Mouse (Mus musculus) gastrocnemius, postnatal 25 days (tissue): Measurements from ENCODE around the gene Hacd4. TPM values are rescaled to one million over a fixed set of nuclear protein-coding genes. Genes with fewer than 3 reads are reported as not detected.
"Not testable (repeated sequence)": the region's sequence is repeated elsewhere in the genome, so short reads cannot be mapped to it uniquely, and the experiment has no call there.

Source experiments
- DNase-seq: peaks from one replicate; pipeline ENCODE4 v3.0.0; 2022
- total RNA-seq, 2 experiments: library from RNA; stranded (reverse); gene quantifications; 1 replicate in 1 of 2; 2 replicates in 1 of 2; pipeline ENCODE4 v1.2.3; 2021

Hacd4 gene
- total RNA-seq, 2 experiments from 2014 or later: 1.3 to 1.6 TPM

- no peak for DNase-seq
Observed at GRCm38 (mm10) chr4:88432412-88433024, 6.2 kb downstream of the Hacd4 start.

- DNase-seq: no peak
Observed at GRCm38 (mm10) chr4:88427630-88428239, 11.0 kb downstream of the Hacd4 start.

- no peak for DNase-seq
Observed at GRCm38 (mm10) chr4:88424563-88424962, 14.2 kb downstream of the Hacd4 start.

- DNase-seq: no peak
Observed at GRCm38 (mm10) chr4:88419378-88419777, 19.4 kb downstream of the Hacd4 start.

GRCm38 (mm10) chr4:88415017-88415416, 23.7 kb downstream of the Hacd4 start:
- DNase-seq: no peak

GRCm38 (mm10) chr4:88412331-88412730, 26.4 kb downstream of the Hacd4 start:
- DNase-seq: no peak

GRCm38 (mm10) chr4:88409279-88409678, 29.4 kb downstream of the Hacd4 start:
- no peak for DNase-seq

- no peak for DNase-seq
Observed at GRCm38 (mm10) chr4:88406887-88407696, 31.6 kb downstream of the Hacd4 start.

- no peak for DNase-seq
Observed at GRCm38 (mm10) chr4:88402884-88403283, 35.8 kb downstream of the Hacd4 start.

GRCm38 (mm10) chr4:88400992-88401313, 37.8 kb downstream of the Hacd4 start:
- DNase-seq: no peak

- DNase-seq: no peak
Observed at GRCm38 (mm10) chr4:88400302-88400991, 38.3 kb downstream of the Hacd4 start.

- no peak for DNase-seq
Observed at GRCm38 (mm10) chr4:88396995-88397521, 41.7 kb downstream of the Hacd4 start.

GRCm38 (mm10) chr4:88395717-88396116, 43.0 kb downstream of the Hacd4 start:
- no peak for DNase-seq

- not testable (repeated sequence) for DNase-seq
Observed at GRCm38 (mm10) chr4:88390596-88390995, 48.1 kb downstream of the Hacd4 start.

- no peak for DNase-seq
Observed at GRCm38 (mm10) chr4:88390036-88390435, 48.7 kb downstream of the Hacd4 start.

GRCm38 (mm10) chr4:88372293-88373224, 66.2 kb downstream of the Hacd4 start:
- no peak for DNase-seq

GRCm38 (mm10) chr4:88370819-88371218, 67.9 kb downstream of the Hacd4 start:
- no peak for DNase-seq

GRCm38 (mm10) chr4:88369951-88370350, 68.8 kb downstream of the Hacd4 start:
- no peak for DNase-seq

- DNase-seq: no peak
Observed at GRCm38 (mm10) chr4:88357431-88357830, 81.3 kb downstream of the Hacd4 start.

- DNase-seq: no peak
Observed at GRCm38 (mm10) chr4:88356652-88357051, 82.1 kb downstream of the Hacd4 start.

- peak; percentile 19 for DNase-seq
Observed at GRCm38 (mm10) chr4:88350910-88351309, 87.8 kb downstream of the Hacd4 start.
